Mouse (Mus musculus) thymus, postnatal 25 days (tissue): ENCODE results near the gene Tiparp.
A peak's percentile ranks its signal among the peaks of the same experiment; 100 is the strongest.

ENCODE experiments used
- DNase-seq: peaks from one replicate; pipeline ENCODE4 v3.0.0; 2022

The Tiparp gene

DNA sequence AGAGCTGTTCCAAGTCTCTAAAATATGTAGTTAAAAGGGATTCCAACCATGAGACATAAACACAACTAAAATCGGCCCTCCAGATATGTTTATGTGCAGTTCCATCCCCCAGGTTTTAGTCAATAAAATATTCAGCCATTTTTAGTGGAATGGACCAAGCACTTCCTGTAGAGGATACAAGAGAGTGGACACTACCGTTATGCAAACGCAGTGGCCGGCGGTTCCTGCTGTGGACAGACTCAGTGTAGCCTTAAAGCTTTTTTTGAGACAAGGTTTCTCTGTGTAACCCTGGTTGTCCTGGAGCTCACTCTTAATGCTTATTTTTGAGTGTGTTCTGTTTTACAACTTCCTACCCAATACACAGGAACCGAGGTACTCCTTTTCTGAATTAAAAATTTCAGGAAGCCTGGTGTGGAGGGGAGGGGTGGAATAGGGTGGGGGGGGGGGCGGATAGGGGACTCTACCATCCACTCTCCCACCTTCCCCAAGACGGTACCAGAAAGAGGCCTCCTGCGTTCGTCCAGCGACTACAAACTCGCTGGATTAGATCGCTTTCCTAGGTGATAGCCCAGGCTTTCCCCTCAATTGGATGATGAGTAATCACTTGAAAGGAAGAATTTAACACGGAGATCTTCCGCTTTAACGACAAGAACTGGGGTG, 57.7 kb downstream of the Tiparp start:
- no peak for DNase-seq

- DNase-seq = peak; percentile 16
These were observed 58.3 kb downstream of the Tiparp start for GRCm38 (mm10) chr3:65586483-65586905.

DNA sequence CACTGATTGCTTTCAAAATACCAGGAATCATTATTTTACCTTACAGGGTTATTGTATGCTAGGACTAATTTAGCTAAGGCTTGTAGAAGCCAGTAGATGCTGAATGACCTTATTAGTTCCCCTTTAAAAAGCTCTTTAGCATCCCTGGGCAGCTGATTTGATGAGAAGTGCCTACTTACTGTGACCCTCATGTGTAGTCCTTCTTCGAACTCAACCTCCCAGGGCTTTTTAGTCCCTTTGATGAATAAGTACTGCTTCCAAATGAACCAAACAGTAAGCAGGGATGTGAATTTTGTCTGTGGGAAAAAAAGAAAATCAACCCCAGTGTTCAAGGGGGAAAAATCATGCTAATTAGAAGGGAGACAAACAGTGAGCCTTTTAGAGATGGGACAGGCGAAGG, 58.8 kb downstream of the Tiparp start:
- no peak for DNase-seq

DNA sequence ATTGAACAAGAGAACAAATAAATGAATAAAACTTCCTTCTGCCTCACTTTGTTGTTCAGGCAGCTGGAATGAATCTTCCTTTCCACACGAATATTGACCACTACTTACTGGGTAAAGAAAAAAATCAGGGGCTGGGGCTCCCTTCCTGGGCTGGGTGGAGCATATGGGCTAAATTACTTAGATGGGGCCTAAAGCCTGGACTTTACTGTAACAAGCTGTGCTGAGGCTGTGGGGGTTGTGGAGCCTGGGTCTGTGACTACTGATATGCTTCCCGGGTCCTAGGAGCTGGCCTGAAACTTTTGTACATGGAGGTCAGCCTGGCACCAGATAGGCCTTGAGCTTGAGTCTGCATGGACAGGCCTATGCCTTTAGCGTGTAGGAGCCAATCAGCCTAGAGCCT, 60.2 kb downstream of the Tiparp start:
- DNase-seq = no peak

DNA sequence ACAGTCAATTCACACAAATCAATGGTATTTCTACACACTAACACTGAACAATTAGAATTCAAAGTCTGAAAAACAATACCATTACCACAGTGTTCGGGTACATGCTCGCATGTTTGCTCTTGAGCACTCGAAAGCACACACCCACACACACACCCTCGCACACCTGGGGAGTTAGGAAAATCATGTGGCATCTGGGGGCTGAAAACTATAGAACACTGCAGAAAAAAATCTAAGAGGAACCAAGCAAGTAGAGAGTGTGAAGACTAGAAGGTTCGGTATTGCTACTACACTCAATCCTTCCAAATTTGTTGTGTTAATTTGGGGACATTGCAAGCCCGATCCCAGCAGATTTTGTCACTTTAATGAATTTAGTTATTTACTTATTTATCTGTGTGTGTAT, 64.6 kb downstream of the Tiparp start:
- DNase-seq = no peak

- peak; percentile 64 for DNase-seq
These were observed 66.3 kb downstream of the Tiparp start for GRCm38 (mm10) chr3:65594493-65594892.

DNA sequence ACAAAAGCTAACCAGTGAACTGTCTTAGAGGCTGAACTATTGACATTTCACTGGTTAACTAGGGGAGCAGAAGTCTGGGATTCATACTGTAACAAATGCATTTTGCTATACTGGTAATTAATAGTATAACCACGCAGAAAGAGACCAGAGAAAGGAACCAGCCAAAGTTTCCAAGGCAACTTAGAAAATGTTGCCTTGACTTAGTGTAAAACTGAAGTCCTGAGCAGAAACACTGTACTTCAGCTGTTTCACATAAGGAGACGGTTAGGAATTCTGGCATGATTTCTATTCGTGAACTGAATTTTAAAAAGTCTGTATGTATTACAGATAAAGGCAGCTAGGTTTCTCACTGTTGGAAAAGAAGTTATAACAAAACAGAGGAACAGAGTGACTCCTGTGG, 67.0 kb downstream of the Tiparp start:
- DNase-seq = no peak

- peak; percentile 6 for DNase-seq
These were observed 70.0 kb downstream of the Tiparp start for GRCm38 (mm10) chr3:65598071-65598830.

- DNase-seq = no peak
These were observed 70.9 kb downstream of the Tiparp start for GRCm38 (mm10) chr3:65599151-65599550.

- DNase-seq = no peak
These were observed 73.3 kb downstream of the Tiparp start for GRCm38 (mm10) chr3:65601291-65602050.

DNA sequence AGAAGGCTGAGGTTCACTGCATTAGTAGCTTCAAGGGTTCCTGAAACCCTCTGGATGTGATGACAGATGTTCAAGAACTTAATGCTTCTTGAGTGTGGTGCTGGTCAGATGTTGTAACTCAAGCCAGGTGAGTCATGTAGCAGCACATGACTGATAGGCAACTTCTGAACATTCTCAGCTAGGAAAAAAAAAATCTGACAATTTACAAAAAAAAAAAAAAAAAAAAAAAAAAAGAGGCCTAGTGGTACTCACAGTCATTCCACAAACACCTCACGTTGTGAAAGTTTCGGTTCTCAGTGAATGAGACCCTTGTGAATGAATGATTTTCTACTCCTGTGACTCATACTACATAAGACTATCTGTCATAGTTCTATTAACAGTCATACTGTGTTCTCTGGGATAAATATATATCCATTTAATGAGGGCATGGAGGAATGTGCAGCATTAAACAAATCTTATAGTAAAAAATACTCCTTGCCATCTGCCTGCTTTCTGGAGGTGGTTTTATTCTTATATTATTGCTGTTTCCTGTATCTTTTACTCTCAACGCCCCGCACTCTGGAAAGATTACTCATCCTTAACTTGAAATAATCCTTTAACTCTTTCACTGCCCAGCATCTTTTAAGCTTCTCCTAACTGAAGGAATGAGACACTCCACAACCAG, 75.3 kb downstream of the Tiparp start:
- no peak for DNase-seq
